Mouse (Mus musculus) bone marrow macrophage, adult 2 months (primary cell): ENCODE data around the gene Dctn5.

ENCODE experiments used
- CTCF ChIP-seq: IDR thresholded peaks from 2 replicates; pipeline ENCODE4 v1.5.1; 2012; ENCODE audit warnings: low read depth, mild to moderate bottlenecking, low read length, moderate library complexity
- POLR2A ChIP-seq: IDR thresholded peaks from 2 replicates; pipeline ENCODE4 v1.6.1; 2012; ENCODE audit warnings: mild to moderate bottlenecking, low read depth, low read length, borderline replicate concordance

GRCm38 (mm10) chr7:122132497-122133337 lies at the start of gene Dctn5, which contains the start of gene Palb2:
- TF ChIP-seq CTCF, result no peak
- TF ChIP-seq POLR2A, result no peak; the same call in 1 of the 2 replicates
